Mouse (Mus musculus): ENCODE measurements at regions not wholly inside any gene's neighbourhood (a gene's known extent, or its start where the extent isn't known, plus 50 kb on each side); places are given as distances from the start of the nearest gene placed in this dataset.

DNA sequence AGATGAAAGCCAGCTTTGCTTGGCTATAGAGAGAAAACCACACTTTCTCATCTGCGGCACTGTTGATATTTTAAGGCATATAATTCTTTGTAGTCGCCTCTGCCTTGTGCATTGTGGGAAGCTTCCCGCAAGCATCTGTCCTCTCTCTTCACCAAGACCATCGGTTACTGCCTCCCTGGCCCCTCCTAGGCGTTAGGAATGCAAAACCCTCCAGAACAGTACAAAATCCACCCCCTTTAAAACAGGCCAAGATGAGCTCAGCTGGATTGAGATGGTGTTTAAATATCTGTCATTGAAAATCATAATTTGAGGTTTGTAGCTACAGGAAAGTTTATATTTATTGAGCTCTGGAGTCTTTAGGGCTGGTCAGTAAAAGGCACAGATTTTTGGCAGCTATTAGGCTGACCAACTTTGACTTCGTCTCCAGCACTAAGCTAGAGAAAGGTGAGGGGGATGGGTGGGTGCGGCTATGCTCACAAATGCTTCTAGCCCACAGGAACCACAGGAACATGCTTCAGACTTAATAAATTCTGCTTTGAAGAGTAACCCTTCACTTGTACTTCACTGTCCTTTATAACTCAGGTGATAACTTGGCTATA is 856.7 kb upstream of the Adgrl2 start:
- no peaks in the 10 kb centered on the region for H3K9me3 ChIP-seq (replicated peaks)
- WGBS, result 74% methylated on average over 7 of the region's 7 CpGs
- no peak overlapping the region for H3K4me2 ChIP-seq (replicated peaks)
- H3K4me1 ChIP-seq, result peaks cover 5% of the 10 kb centered on the region; the same call in 1 of the 2 replicates
- H3K36me3 ChIP-seq, result no peaks in the 10 kb centered on the region
- H3K27ac ChIP-seq, result no peak overlapping the region
- no peak for ATAC-seq (ENCODE audit: low FRiP score)
- H3K27me3 ChIP-seq, result 0 out of 2 replicates have a peak, but pooled peaks cover 3% of the 10 kb centered on the region
- no peak overlapping the region for H3K4me3 ChIP-seq
- H3K9ac ChIP-seq, result no peak overlapping the region

DNA sequence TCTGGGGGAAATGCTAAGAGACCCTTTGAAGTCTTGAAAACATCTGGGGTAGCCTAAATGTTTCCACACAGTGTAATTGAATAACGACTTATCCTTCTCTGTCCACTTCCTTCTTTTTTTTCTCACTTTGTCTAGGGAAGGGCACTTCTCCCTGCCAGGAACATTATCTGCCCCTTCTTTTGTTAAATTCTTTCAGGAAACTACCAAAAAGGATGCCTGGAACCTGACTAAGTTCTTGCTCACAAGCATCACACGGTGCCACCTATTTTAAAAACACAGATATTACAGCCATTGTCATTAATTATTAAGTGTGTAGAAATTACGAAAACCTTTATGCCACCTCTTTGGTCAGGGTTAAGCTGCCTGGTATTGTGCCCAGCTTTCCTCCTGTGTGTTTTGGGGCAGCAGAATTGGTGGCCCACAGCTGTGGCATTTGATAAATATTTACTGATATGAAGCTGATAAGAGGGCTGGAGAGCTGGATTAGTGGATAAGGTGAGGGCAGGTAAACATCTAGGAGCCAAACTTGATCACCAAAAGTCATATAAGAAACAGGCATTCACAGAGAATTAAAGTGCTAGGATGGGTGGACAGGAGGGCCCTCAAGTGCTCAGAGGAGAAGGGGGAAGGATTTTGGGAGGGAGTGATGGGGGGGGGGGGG is 855.6 kb upstream of the Adgrl2 start:
- WGBS, result 54% methylated on average over 3 of the region's 3 CpGs
- H3K27me3 ChIP-seq, result 0 out of 2 replicates have a peak, but pooled peaks cover 3% of the 10 kb centered on the region

DNA sequence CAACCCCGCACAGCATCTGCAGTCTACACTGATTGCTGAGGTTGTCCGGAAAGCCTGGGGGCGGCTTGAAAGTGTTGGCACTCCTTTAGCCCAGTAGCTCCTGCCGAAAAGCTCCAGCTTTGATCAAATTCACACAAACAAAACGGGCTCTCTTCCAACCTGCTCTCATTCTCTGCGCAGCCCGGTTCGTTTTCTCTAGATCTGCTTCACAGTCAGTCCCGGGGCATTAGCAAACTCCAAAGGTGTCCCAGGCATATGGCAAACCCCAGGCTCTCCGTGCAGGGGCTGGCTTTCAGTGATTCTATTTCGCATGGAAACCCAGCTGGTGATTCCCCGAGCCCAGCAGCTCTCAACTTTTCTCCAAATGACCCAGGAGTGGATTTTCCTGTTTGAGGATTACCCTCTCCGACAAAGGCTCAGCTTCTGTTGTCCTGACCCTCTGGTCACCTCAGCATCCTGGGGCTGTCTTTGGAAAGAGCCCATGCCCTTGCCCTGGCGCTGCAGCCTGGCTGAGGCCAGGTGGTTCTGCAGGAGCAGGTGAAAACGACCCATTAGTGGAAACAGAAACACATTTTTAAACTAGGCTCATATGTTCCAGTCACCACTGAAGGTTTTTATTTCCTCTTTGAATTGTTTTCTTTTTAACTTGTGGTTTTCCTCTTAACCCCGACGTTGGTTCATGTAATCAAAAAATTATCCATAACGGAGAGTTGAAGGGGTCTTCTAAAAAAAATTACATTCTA is 854.9 kb upstream of the Adgrl2 start:
- H3K27me3 ChIP-seq, result 0 out of 2 replicates have a peak, but pooled peaks cover 3% of the 10 kb centered on the region
- peak overlapping the region; percentile 42 for H3K4me2 ChIP-seq (replicated peaks)
- peaks cover 5% of the 10 kb centered on the region; the same call in 1 of the 2 replicates for H3K4me1 ChIP-seq
- ATAC-seq (ENCODE audit: low FRiP score), result no peak
- no peaks in the 10 kb centered on the region for H3K9me3 ChIP-seq (replicated peaks)
- H3K4me3 ChIP-seq, result no peak overlapping the region
- no peaks in the 10 kb centered on the region for H3K36me3 ChIP-seq
- H3K27ac ChIP-seq, result no peak overlapping the region
- WGBS, result 19% methylated on average over 18 of the region's 18 CpGs
- no peak overlapping the region for H3K9ac ChIP-seq

More for the DNA sequence above, 855.6 kb upstream of the Adgrl2 start:
- Histone ChIP-seq H3K27ac (no peak overlapping the region), H3K9ac (no peak overlapping the region), H3K36me3 (no peaks in the 10 kb centered on the region), H3K4me1 (peaks cover 5% of the 10 kb centered on the region; the same call in 1 of the 2 replicates), H3K9me3 (replicated peaks) (no peaks in the 10 kb centered on the region), H3K4me2 (replicated peaks) (no peak overlapping the region), H3K4me3 (no peak overlapping the region)
- ATAC-seq (ENCODE audit: low FRiP score), result no peak

DNA sequence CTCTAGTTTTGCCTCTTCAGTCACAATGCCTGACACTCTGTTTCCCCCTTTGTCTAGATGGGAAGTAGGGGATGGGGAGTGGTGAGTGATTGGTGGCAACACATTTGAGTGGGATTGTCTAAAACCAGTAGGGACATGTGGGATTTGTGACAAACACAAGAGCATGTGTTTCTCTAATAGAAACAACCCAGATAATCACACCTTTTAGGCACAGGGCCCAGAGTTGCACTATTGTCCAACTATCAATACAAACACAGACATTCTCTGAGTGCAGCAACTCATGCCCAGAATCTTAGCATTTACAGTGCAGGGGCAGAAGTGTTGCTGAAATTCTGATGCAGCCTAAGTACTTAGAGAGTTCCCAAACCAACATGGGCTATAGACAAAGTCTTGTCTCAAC is 847.6 kb upstream of the Adgrl2 start:
- H3K4me1 ChIP-seq, result peaks cover 3% of the 10 kb centered on the region
- no peaks in the 10 kb centered on the region for H3K9me3 ChIP-seq (replicated peaks)
- no peak overlapping the region for H3K4me2 ChIP-seq (replicated peaks)
- no peak overlapping the region for H3K9ac ChIP-seq
- no peak for ATAC-seq (ENCODE audit: low FRiP score)
- no peaks in the 10 kb centered on the region for H3K27me3 ChIP-seq
- H3K36me3 ChIP-seq, result no peaks in the 10 kb centered on the region
- H3K4me3 ChIP-seq, result no peak overlapping the region
- H3K27ac ChIP-seq, result no peak overlapping the region

DNA sequence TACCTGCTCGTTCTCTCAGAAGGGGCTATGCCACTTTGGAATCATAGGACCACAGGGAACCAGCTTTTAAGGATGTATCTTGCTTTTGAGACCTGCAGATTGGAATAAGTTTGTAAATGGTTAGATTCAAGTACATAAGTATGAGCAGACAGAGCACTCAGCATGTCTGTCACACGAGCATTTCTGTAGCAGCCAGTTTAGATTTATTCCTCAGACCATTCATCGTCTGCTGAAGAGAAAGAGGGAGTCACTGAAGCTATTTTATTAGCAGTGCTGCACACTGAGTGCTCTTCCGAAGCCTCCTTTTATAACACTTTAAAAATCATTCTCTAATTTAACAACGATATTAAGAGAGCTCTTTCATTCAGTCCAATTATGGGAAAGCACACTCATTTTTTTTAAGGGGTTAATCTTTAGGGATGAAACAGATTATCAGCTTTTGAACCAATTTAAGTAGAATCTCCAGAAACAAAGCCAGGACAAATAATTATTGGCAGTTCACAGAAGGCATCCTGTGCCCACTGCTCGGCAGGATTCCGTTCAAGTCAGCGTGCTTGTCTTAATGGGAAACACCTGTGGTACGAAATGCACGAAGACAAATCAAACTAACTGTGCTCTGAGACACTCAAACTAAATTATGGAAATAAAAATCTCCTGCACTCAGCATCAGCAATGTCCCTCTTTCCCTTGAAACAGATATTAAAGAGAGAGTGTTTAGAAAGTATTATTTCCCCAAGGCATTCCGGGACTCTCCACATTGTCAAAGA is 846.3 kb upstream of the Adgrl2 start:
- WGBS, result 56% methylated on average over 11 of the region's 11 CpGs
- no peak for ATAC-seq (ENCODE audit: low FRiP score)
- Histone ChIP-seq H3K4me1 (peaks cover 3% of the 10 kb centered on the region), H3K4me2 (replicated peaks) (no peak overlapping the region), H3K4me3 (no peak overlapping the region), H3K36me3 (no peaks in the 10 kb centered on the region), H3K27me3 (no peaks in the 10 kb centered on the region), H3K9me3 (replicated peaks) (no peaks in the 10 kb centered on the region), H3K27ac (no peak overlapping the region), H3K9ac (no peak overlapping the region)

DNA sequence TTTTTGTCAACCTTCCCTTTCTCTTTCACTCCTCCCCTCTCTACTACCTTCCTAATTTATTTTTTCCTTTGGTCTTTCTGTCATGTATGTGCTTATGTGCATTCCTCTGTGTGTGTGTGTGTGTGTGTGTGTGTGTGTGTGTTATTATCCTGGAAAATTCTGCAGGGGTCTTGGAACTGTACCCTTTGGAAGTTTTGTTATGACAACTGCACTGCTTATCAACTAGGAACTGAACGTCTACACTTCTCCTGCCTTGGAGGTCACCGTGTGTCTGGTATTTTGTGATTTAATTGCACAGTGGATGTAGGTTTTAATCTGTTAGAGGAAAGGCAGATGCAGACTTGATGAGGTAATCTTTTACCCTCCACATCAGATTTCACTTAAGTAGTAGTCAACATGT is 836.8 kb upstream of the Adgrl2 start:
- WGBS, result 63% methylated on average over 2 of the region's 2 CpGs
- no peaks in the 10 kb centered on the region for H3K36me3 ChIP-seq
- no peak for ATAC-seq (ENCODE audit: low FRiP score)
- H3K4me2 ChIP-seq (replicated peaks), result no peak overlapping the region
- H3K9ac ChIP-seq, result no peak overlapping the region
- H3K4me3 ChIP-seq, result no peak overlapping the region
- H3K27me3 ChIP-seq, result no peaks in the 10 kb centered on the region
- no peak overlapping the region for H3K27ac ChIP-seq
- H3K4me1 ChIP-seq, result no peaks in the 10 kb centered on the region
- no peaks in the 10 kb centered on the region for H3K9me3 ChIP-seq (replicated peaks)

DNA sequence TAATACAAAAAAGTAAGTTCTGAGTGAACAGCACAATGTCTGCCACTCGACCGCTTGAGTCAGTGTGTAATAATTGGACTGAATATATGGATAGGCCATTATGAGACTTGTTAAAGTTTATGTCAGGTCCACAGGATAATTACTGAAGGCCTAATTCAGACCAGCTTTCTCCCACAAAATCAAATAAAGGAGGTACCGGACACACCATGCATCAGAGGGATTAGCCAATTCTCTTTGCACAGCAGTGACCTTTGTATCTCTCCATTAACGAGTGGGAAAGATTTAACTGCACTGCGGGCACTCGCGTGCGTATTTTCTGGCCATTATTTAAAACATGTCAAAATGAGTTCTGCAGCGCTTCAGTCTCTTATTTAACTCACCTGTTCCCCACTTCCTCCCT is 836.4 kb upstream of the Adgrl2 start:
- no peak for ATAC-seq (ENCODE audit: low FRiP score)
- H3K9ac ChIP-seq, result no peak overlapping the region

DNA sequence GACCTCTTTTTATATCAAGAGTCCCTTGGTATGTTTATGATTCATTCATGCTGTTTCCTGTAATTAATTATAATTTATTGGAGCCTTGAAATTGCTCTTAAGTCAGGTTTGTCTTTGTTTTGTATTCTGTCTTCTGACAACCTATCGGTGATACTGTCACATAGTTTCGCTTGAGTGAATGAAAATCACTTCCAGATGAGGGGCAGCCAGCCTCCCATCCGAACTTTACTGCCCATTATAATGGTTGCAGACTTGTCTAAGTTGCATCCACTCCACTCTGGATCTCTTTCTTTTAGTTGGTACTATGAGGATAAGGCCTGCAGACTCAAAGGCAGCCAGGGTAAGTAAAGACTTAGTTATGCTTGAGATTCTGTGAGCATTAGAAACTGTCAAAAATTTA is 830.3 kb upstream of the Adgrl2 start:
- H3K9ac ChIP-seq, result no peak overlapping the region
- H3K27ac ChIP-seq, result no peak overlapping the region
- no peak overlapping the region for H3K4me3 ChIP-seq
- 57% methylated on average over 3 of the region's 3 CpGs for WGBS
- H3K27me3 ChIP-seq, result no peaks in the 10 kb centered on the region
- no peaks in the 10 kb centered on the region for H3K4me1 ChIP-seq
- no peaks in the 10 kb centered on the region for H3K9me3 ChIP-seq (replicated peaks)
- ATAC-seq (ENCODE audit: low FRiP score), result no peak
- no peaks in the 10 kb centered on the region for H3K36me3 ChIP-seq
- no peak overlapping the region for H3K4me2 ChIP-seq (replicated peaks)

More for the DNA sequence above, 836.4 kb upstream of the Adgrl2 start:
- no peak overlapping the region for H3K4me3 ChIP-seq
- H3K4me2 ChIP-seq (replicated peaks), result no peak overlapping the region
- H3K27ac ChIP-seq, result no peak overlapping the region
- H3K9me3 ChIP-seq (replicated peaks), result no peaks in the 10 kb centered on the region
- H3K27me3 ChIP-seq, result no peaks in the 10 kb centered on the region
- no peaks in the 10 kb centered on the region for H3K36me3 ChIP-seq
- WGBS, result 68% methylated on average over 9 of the region's 9 CpGs
- no peaks in the 10 kb centered on the region for H3K4me1 ChIP-seq

DNA sequence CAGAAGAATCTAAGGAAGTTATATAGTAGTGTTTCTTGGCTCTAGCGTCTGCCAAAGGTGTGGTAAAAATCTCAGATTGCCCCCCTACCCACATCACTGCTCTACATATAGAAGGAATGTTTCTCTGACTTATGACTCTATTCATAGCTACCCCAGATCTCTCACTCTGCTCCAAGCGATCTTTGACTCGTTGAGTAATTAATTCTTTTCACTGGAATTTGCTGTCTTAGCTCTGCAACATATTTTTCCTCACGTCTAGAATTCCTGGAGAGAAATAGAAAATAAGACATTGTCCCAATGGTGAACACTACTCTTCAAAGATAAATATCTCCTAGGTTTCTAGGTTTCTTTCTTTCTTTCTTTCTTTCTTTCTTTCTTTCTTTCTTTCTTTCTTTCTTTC is 829.5 kb upstream of the Adgrl2 start:
- Histone ChIP-seq H3K36me3 (no peaks in the 10 kb centered on the region), H3K27ac (no peak overlapping the region), H3K4me1 (no peaks in the 10 kb centered on the region), H3K27me3 (no peaks in the 10 kb centered on the region), H3K9ac (no peak overlapping the region), H3K4me3 (no peak overlapping the region), H3K4me2 (replicated peaks) (no peak overlapping the region), H3K9me3 (replicated peaks) (no peaks in the 10 kb centered on the region)
- no peak for ATAC-seq (ENCODE audit: low FRiP score)
- WGBS, result 75% methylated on average over 4 of the region's 4 CpGs

DNA sequence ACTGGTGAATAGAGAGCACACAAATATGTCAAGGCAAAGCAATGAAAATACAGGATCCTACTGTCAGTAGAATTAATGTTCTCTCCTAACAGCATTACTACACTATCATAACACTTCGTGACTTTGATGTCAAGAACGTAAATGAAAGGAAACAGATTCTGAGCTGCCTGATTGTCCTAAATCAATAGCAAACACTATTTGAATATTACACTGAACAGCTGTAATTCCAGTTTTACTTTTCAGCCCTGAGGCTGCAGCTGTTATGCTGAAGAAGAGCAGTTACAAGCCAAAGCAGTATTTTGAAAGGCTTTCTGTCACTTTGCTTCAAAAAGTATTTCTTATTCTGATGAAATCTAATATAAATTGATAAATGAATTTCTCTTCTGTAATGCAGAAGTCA is 828.7 kb upstream of the Adgrl2 start:
- 74% methylated on average over 2 of the region's 2 CpGs for WGBS
- Histone ChIP-seq H3K27me3 (no peaks in the 10 kb centered on the region), H3K27ac (no peak overlapping the region), H3K9ac (no peak overlapping the region), H3K36me3 (no peaks in the 10 kb centered on the region), H3K4me1 (no peaks in the 10 kb centered on the region), H3K9me3 (replicated peaks) (no peaks in the 10 kb centered on the region), H3K4me2 (replicated peaks) (no peak overlapping the region), H3K4me3 (no peak overlapping the region)
- no peak for ATAC-seq (ENCODE audit: low FRiP score)

DNA sequence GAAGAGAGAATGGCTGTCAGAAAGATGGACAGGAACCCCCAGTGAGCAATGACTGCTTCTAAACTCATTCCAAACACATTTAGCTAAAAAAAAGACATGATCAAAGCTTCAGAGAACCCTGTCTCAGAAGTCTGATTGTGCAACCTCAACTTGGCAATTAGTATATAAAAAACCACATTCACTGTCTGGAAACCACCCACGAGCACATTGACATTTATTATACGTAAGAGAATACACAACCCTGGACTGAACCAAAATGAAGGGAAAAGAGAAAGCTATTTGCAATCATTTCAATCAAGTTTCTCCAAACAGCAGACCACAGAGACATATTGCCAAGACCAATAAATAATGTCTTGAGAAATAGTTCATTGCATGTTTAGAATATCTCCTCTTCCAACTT is 820.7 kb upstream of the Adgrl2 start:
- H3K4me2 ChIP-seq (replicated peaks), result no peak overlapping the region
- no peak overlapping the region for H3K9ac ChIP-seq
- no peak for ATAC-seq (ENCODE audit: low FRiP score)
- H3K4me1 ChIP-seq, result no peaks in the 10 kb centered on the region
- no peak overlapping the region for H3K4me3 ChIP-seq
- no peaks in the 10 kb centered on the region for H3K9me3 ChIP-seq (replicated peaks)
- H3K27me3 ChIP-seq, result no peaks in the 10 kb centered on the region
- 31% methylated on average over 2 of the region's 2 CpGs for WGBS
- H3K27ac ChIP-seq, result no peak overlapping the region
- H3K36me3 ChIP-seq, result no peaks in the 10 kb centered on the region

DNA sequence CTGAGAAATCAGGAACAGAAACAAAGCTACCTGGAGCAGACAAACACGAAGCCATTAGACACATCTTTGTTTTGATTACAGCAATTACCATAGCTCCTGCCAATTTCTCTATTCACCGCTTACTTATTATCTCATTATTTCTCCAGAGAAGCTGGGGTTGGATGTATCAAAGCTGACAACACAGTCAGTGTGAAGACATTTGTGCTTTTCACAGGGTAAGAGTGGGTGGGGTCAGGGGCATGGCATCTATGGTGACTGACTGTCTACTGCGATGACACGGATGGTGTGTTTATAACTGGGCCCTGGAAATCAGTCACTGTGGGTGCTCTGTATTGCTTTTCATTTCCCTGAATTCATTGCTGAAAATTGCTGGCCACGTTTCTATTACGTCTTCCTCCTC is 815.0 kb upstream of the Adgrl2 start:
- H3K4me2 ChIP-seq (replicated peaks), result no peak overlapping the region
- no peaks in the 10 kb centered on the region for H3K4me1 ChIP-seq
- no peak for ATAC-seq (ENCODE audit: low FRiP score)
- no peak overlapping the region for H3K27ac ChIP-seq
- no peaks in the 10 kb centered on the region for H3K27me3 ChIP-seq
- H3K9me3 ChIP-seq (replicated peaks), result no peaks in the 10 kb centered on the region
- WGBS, result 66% methylated on average over 6 of the region's 6 CpGs
- no peak overlapping the region for H3K9ac ChIP-seq
- no peaks in the 10 kb centered on the region for H3K36me3 ChIP-seq
- H3K4me3 ChIP-seq, result no peak overlapping the region
